Mouse (Mus musculus): ENCODE measurements around the gene Gja8.

DNA sequence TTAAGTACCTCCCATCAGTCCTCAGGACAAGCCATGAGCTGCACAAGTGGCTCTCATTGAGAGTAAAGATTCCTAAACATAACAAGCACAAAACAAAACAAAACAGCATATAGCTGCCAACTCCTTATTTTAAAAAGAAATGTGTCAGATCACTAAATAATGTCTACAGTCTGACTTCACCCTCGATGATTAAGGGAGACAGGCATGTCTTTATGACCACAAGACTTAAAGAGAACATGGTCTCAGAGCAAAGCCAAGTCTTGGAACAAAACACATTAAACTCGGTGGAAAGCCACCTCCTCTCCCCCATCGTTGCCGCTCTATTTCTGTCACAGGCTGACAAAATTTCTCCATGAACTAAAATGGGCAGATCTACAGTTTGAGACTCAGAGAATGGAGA lies 1.2 kb downstream of the Gja8 start:
- TF ChIP-seq CTCF (IDR thresholded peaks at IDR 0.05), result no peak
- TF ChIP-seq EP300 (IDR thresholded peaks at IDR 0.05), result no peak
